Mouse (Mus musculus): ENCODE measurements at regions not wholly inside any gene's neighbourhood (a gene's known extent, or its start where the extent isn't known, plus 50 kb on each side); places are given as distances from the start of the nearest gene placed in this dataset.

DNA sequence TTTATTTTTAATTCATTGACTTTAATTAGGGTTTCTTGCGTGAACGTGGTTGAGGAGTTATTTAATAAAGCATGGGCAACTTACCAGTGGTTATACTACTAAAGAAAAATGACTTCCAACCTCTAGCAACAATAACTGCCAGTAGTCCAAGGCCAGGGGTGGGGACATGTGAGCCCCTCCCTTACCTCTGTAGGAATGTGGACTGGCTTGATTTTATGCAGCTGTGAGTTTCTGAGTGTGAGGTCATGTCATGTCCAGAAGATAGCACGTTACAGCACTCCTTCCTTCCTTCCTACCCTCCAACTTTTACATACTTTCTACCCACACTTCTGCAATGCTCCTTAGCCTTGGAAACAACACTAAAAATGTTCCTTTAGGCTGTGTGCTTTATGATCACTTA lies 63.6 kb upstream of the Cd93 start:
- Histone ChIP-seq H3K27me3 (ENCODE audit: control insufficient read depth, insufficient read depth, low read length) (no peaks in the 10 kb centered on the region), H3K4me1 (replicated peaks; ENCODE audit: control insufficient read depth, insufficient read depth, low read length) (no peaks in the 10 kb centered on the region), H3K4me3 (ENCODE audit: low read depth, low read length) (no peak overlapping the region), H3K9me3 (ENCODE audit: control insufficient read depth, low read length) (no peaks in the 10 kb centered on the region), H3K27ac (ENCODE audit: low read depth, low read length) (no peak overlapping the region), H3K36me3 (ENCODE audit: control insufficient read depth, insufficient read depth, low read length) (no peaks in the 10 kb centered on the region), H3K4me2 (replicated peaks; ENCODE audit: low read depth, low read length) (no peak overlapping the region), H3K9ac (ENCODE audit: low read depth, low read length) (no peak overlapping the region)
- no peak for ATAC-seq (ENCODE audit: low FRiP score)
- no peak for DNase-seq (ENCODE audit: low spot score)
- WGBS: 85% methylated on average over 3 of the region's 3 CpGs

GRCm38 (mm10) chr2:148505651-148506050 lies 62.3 kb upstream of the Cd93 start:
- Histone ChIP-seq H3K9ac (ENCODE audit: low read depth, low read length) (no peak overlapping the region), H3K36me3 (ENCODE audit: control insufficient read depth, insufficient read depth, low read length) (no peaks in the 10 kb centered on the region), H3K27ac (ENCODE audit: low read depth, low read length) (no peak overlapping the region), H3K9me3 (ENCODE audit: control insufficient read depth, low read length) (no peaks in the 10 kb centered on the region), H3K27me3 (ENCODE audit: control insufficient read depth, insufficient read depth, low read length) (no peaks in the 10 kb centered on the region), H3K4me3 (ENCODE audit: low read depth, low read length) (no peak overlapping the region), H3K4me2 (replicated peaks; ENCODE audit: low read depth, low read length) (no peak overlapping the region), H3K4me1 (replicated peaks; ENCODE audit: control insufficient read depth, insufficient read depth, low read length) (no peaks in the 10 kb centered on the region)
- DNase-seq (ENCODE audit: low spot score): no peak
- 88% methylated on average over 3 of the region's 3 CpGs for WGBS
- no peak for ATAC-seq (ENCODE audit: low FRiP score)

GRCm38 (mm10) chr2:148503143-148503854 lies 59.9 kb upstream of the Cd93 start:
- H3K4me1 ChIP-seq (replicated peaks; ENCODE audit: control insufficient read depth, insufficient read depth, low read length): no peaks in the 10 kb centered on the region
- no peak overlapping the region for H3K27ac ChIP-seq (ENCODE audit: low read depth, low read length)
- H3K9ac ChIP-seq (ENCODE audit: low read depth, low read length): no peak overlapping the region
- no peaks in the 10 kb centered on the region for H3K27me3 ChIP-seq (ENCODE audit: control insufficient read depth, insufficient read depth, low read length)
- H3K9me3 ChIP-seq (ENCODE audit: control insufficient read depth, low read length): no peaks in the 10 kb centered on the region
- DNase-seq (ENCODE audit: low spot score) (no peak), ATAC-seq (ENCODE audit: low FRiP score) (no peak)
- 86% methylated on average over 2 of the region's 2 CpGs for WGBS
- H3K4me3 ChIP-seq (ENCODE audit: low read depth, low read length): no peak overlapping the region
- H3K4me2 ChIP-seq (replicated peaks; ENCODE audit: low read depth, low read length): no peak overlapping the region
- H3K36me3 ChIP-seq (ENCODE audit: control insufficient read depth, insufficient read depth, low read length): no peaks in the 10 kb centered on the region

GRCm38 (mm10) chr2:148502321-148502720 lies 59.0 kb upstream of the Cd93 start:
- Histone ChIP-seq H3K9ac (ENCODE audit: low read depth, low read length) (no peak overlapping the region), H3K4me2 (replicated peaks; ENCODE audit: low read depth, low read length) (no peak overlapping the region), H3K9me3 (ENCODE audit: control insufficient read depth, low read length) (no peaks in the 10 kb centered on the region), H3K4me1 (replicated peaks; ENCODE audit: control insufficient read depth, insufficient read depth, low read length) (no peaks in the 10 kb centered on the region), H3K27me3 (ENCODE audit: control insufficient read depth, insufficient read depth, low read length) (no peaks in the 10 kb centered on the region), H3K36me3 (ENCODE audit: control insufficient read depth, insufficient read depth, low read length) (no peaks in the 10 kb centered on the region), H3K27ac (ENCODE audit: low read depth, low read length) (no peak overlapping the region), H3K4me3 (ENCODE audit: low read depth, low read length) (no peak overlapping the region)
- 61% methylated on average over 2 of the region's 2 CpGs for WGBS
- DNase-seq (ENCODE audit: low spot score) (no peak), ATAC-seq (ENCODE audit: low FRiP score) (no peak)

GRCm38 (mm10) chr2:148500235-148500936 lies 57.0 kb upstream of the Cd93 start:
- Histone ChIP-seq H3K27me3 (ENCODE audit: control insufficient read depth, insufficient read depth, low read length) (no peaks in the 10 kb centered on the region), H3K4me2 (replicated peaks; ENCODE audit: low read depth, low read length) (no peak overlapping the region), H3K4me1 (replicated peaks; ENCODE audit: control insufficient read depth, insufficient read depth, low read length) (no peaks in the 10 kb centered on the region), H3K9me3 (ENCODE audit: control insufficient read depth, low read length) (no peaks in the 10 kb centered on the region), H3K27ac (ENCODE audit: low read depth, low read length) (no peak overlapping the region), H3K4me3 (ENCODE audit: low read depth, low read length) (no peak overlapping the region), H3K9ac (ENCODE audit: low read depth, low read length) (no peak overlapping the region), H3K36me3 (ENCODE audit: control insufficient read depth, insufficient read depth, low read length) (no peaks in the 10 kb centered on the region)
- WGBS: 84% methylated on average over 6 of the region's 6 CpGs
- DNase-seq (ENCODE audit: low spot score) (no peak), ATAC-seq (ENCODE audit: low FRiP score) (no peak)

DNA sequence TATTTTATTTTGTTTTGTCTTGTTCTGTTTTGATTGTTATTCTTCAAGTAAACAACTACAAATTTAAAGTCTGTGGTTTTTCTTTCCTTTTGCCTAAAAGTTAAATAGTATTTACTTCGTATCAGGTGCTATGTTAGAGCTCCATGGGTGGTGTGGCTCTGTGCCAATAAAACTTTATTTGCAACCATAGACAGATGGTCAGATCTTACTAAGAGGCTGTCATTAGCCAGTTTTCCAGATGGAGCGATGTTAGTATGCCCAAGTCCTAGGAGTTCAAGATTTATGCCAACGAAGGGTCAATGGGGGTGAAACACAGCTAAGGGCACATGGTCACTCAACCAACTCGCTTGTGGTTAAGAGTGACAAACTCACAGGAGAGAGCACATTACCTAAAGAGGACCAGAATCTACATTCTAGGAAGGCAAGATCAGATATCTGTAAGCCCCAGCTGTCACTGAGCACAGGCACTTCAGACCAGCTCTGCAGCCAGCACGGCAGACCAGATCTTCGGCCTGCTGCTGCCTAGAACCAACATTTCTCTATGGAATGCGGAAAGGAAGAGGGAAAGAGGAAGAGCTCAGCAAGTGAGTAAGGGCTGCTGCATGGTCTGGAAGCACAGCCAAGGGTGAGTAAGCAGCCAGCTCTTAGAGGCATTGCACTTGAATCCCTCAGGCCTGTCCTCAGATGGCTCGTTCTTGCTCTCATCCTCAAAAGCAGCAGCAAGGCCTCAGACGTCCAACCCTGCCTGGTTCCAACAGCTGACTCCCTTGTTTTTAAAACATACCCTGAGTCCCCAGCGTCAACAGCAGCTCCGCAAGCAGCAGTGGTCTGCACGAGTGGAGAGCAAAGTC lies 54.3 kb upstream of the Cd93 start:
- H3K27me3 ChIP-seq (ENCODE audit: control insufficient read depth, insufficient read depth, low read length): no peaks in the 10 kb centered on the region
- H3K9ac ChIP-seq (ENCODE audit: low read depth, low read length): no peak overlapping the region
- 80% methylated on average over 12 of the region's 12 CpGs for WGBS
- H3K4me1 ChIP-seq (replicated peaks; ENCODE audit: control insufficient read depth, insufficient read depth, low read length): no peaks in the 10 kb centered on the region
- no peak overlapping the region for H3K4me2 ChIP-seq (replicated peaks; ENCODE audit: low read depth, low read length)
- no peak overlapping the region for H3K4me3 ChIP-seq (ENCODE audit: low read depth, low read length)
- no peaks in the 10 kb centered on the region for H3K36me3 ChIP-seq (ENCODE audit: control insufficient read depth, insufficient read depth, low read length)
- ATAC-seq (ENCODE audit: low FRiP score) (no peak), DNase-seq (ENCODE audit: low spot score) (no peak)
- no peak overlapping the region for H3K27ac ChIP-seq (ENCODE audit: low read depth, low read length)
- H3K9me3 ChIP-seq (ENCODE audit: control insufficient read depth, low read length): no peaks in the 10 kb centered on the region

DNA sequence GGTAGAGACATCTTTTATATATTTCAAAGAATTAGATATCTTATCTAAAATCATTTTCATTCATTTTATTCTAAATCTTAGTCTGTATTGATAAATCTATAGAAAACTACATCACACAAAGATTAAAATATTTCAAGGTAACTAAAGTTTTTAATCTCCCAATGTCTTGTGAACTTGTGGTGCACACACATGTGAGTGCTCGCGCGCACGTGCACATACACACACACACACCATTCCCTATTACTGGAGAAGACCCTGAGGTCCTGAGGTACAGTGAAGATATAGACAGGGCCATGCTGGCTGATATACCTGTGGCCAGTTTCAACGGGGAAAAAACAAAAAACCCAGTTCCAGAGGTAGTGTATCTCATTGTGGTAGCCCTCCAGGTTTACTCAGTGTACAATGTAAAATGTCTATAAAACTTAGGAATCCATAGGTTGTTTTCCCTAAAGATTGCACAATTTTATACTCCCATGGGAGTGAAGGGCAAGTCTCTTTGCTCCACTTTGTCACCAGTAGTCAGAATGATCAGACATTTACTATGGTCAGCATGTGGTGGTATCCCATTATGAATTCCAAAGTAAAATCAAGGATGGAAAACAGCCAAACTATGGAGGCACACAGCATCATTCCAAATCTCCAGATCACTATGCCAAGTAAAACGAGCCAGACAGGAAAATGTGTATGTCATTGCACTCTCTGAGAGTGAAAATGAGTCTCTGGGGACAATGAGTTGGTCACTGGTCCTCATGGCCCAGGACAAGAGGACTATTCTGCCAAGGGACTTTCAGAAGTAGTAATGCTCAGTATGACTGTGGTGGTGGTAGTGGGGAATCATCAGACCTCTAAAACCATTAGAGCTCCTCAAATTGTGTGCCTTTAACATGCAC lies 53.0 kb upstream of the Cd93 start:
- no peak overlapping the region for H3K4me2 ChIP-seq (replicated peaks; ENCODE audit: low read depth, low read length)
- no peak overlapping the region for H3K9ac ChIP-seq (ENCODE audit: low read depth, low read length)
- no peaks in the 10 kb centered on the region for H3K4me1 ChIP-seq (replicated peaks; ENCODE audit: control insufficient read depth, insufficient read depth, low read length)
- no peaks in the 10 kb centered on the region for H3K27me3 ChIP-seq (ENCODE audit: control insufficient read depth, insufficient read depth, low read length)
- WGBS: 88% methylated on average over 6 of the region's 6 CpGs
- ATAC-seq (ENCODE audit: low FRiP score) (no peak), DNase-seq (ENCODE audit: low spot score) (no peak)
- H3K9me3 ChIP-seq (ENCODE audit: control insufficient read depth, low read length): no peaks in the 10 kb centered on the region
- H3K36me3 ChIP-seq (ENCODE audit: control insufficient read depth, insufficient read depth, low read length): no peaks in the 10 kb centered on the region
- no peak overlapping the region for H3K27ac ChIP-seq (ENCODE audit: low read depth, low read length)
- H3K4me3 ChIP-seq (ENCODE audit: low read depth, low read length): no peak overlapping the region

DNA sequence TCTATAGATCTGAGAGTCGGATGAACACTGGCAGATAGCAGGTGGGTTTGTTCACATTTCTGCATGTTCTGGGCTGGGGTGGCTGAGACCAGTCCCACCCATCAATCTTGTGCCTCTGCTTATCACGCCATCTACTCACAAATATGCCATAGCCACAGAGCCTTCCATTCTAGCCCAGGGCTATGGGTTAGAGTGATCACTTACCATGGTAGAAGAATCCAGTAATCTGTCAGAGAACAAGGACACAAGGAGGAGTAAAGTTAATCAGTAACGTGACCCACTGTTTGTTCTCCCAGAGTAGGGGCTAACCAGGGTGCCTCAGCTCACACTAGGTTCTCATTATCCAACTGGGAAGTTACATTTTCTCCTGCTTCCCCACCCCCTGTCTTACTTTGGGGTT lies 52.1 kb upstream of the Cd93 start:
- Histone ChIP-seq H3K4me1 (replicated peaks; ENCODE audit: control insufficient read depth, insufficient read depth, low read length) (no peaks in the 10 kb centered on the region), H3K4me2 (replicated peaks; ENCODE audit: low read depth, low read length) (no peak overlapping the region), H3K9ac (ENCODE audit: low read depth, low read length) (no peak overlapping the region), H3K36me3 (ENCODE audit: control insufficient read depth, insufficient read depth, low read length) (no peaks in the 10 kb centered on the region), H3K27ac (ENCODE audit: low read depth, low read length) (no peak overlapping the region), H3K4me3 (ENCODE audit: low read depth, low read length) (no peak overlapping the region), H3K9me3 (ENCODE audit: control insufficient read depth, low read length) (no peaks in the 10 kb centered on the region), H3K27me3 (ENCODE audit: control insufficient read depth, insufficient read depth, low read length) (no peaks in the 10 kb centered on the region)
- no peak for DNase-seq (ENCODE audit: low spot score)
- 63% methylated on average over 3 of the region's 3 CpGs for WGBS
- no peak for ATAC-seq (ENCODE audit: low FRiP score)
